Mouse (Mus musculus) layer of hippocampus, adult 2 months (tissue): ENCODE data around the gene Gm3448. TPM values are rescaled to one million over a fixed set of nuclear protein-coding genes. Genes with fewer than 3 reads are reported as not detected.
"Not testable (repeated sequence)": the region's sequence is repeated elsewhere in the genome, so short reads cannot be mapped to it uniquely, and the experiment has no call there.

Experiments
- DNase-seq, 2 experiments: peaks; one replicate each; pipeline ENCODE4 v3.0.0; 2022; ENCODE audit warnings: low spot score in 2 of 2
- H3K27ac ChIP-seq: fragments of 200-600 bp; 2 replicates; pipeline ENCODE4 v1.8.1; 2022
- H3K4me3 ChIP-seq: fragments of 200-600 bp; 2 replicates; pipeline ENCODE4 v1.8.1; 2022; ENCODE audit warnings: mild to moderate bottlenecking
- CTCF ChIP-seq: fragments of 200-600 bp; conservative IDR thresholded peaks from 2 replicates; pipeline ENCODE4 v1.8.1; 2022; ENCODE audit warnings: antibody characterized with exemption, mild to moderate bottlenecking, moderate library complexity
- total RNA-seq, 2 experiments: library from RNA; stranded (reverse); gene quantifications; 2 replicates each; pipeline ENCODE4 v1.2.3; 2021

Gm3448 gene
- total RNA-seq, 2 experiments from 2014 or later: 7.8 to 11.3 TPM

- H3K27ac ChIP-seq, H3K4me3 ChIP-seq: not testable (repeated sequence)
These were observed 41.3 kb downstream of the Gm3448 start for GRCm38 (mm10) chr17:15000047-15000446.

DNA sequence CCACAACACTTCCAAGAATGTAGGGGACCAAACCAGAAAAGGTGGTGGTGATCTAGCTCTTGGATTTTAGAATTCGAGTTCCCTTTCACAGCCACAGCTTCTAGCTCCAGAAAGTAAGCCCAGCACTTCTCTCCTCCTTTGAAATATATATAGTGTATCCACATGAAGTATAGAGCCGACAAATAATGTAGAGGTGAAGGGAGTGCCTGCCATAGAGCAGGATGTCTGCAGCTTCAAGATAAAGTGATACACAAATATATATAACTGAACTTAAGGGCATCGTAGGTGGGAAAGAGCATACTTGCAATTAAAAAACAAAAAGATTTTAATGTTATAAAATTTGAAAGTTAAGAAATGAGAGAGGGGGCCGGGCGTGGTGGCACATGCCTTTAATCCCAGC is 47.2 kb downstream of the Gm3448 start:
- not testable (repeated sequence) for H3K27ac ChIP-seq, DNase-seq, H3K4me3 ChIP-seq

More at GRCm38 (mm10) chr17:15000047-15000446, 41.3 kb downstream of the Gm3448 start:
- DNase-seq: not testable (repeated sequence)

DNA sequence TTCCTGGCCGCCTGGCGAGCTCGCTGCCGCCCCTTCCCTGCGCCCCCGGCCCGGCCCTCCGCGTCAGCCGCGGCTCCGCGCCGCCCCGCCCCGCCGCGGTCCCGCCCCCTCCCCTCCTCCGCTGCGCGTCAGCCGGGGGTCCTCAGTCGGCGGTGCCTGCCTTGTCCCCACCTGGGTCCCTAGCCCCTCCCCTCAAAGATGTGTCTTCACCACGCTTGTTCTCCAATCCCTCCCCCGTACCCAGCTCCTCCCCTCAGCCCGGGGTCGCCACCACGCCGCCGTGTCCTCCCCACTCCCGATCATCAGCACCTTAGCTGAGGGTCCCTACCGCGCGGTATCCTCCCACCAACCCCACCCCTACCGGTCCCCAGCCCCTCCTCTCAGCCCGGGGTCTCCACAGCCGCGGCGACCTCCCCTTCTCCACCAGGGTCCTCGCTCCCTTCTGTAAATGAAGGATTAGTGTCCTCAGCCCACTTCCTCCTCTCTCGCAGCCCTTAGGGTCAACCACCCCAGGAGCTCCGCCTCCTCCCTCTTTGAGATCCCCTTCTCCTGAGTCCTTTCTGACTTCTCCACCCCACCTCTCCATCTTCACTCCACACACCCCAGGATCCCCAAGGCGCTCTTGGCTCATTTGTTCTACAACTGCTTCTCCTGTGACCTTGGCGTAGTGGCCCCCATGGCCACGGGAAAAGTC is 48.1 kb downstream of the Gm3448 start:
- not testable (repeated sequence) for DNase-seq, H3K4me3 ChIP-seq, H3K27ac ChIP-seq

DNA sequence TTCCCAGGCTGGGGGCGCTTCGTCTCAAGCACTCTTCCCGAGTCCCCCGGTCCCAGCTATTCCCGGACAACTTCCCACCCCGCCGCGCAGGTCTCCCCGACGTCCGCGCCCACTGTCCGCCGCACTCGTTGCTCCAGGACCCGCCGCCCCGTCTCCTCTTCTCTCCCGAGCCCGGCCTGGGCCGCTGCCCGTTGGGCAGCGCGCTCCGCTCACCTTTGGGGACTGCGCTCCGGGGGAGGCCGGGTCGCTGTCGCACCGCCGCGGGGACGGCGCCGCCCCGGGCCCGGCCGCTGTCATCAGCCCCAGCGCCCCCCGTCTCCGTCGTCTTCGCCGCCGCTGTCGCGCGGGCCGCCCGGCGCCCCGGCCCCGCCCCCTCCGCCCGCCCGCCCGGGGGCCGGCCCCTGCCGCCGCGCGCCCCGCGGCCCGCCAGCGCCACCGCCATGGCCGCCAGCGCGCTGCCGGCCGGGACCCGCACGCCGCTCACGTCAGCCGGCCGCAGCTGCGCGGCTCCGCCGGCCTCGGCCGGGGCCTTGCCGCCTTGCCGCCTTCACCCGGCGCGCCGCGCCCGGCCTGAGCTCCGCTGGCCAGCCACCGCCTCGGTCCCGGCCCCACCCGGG is 48.7 kb downstream of the Gm3448 start:
- not testable (repeated sequence) for DNase-seq, H3K4me3 ChIP-seq, H3K27ac ChIP-seq

GRCm38 (mm10) chr17:14990116-14990702 is 51.1 kb downstream of the Gm3448 start:
- not testable (repeated sequence) for H3K4me3 ChIP-seq, H3K27ac ChIP-seq
- peak in 1 of 2 experiments; percentile 0 for DNase-seq

DNA sequence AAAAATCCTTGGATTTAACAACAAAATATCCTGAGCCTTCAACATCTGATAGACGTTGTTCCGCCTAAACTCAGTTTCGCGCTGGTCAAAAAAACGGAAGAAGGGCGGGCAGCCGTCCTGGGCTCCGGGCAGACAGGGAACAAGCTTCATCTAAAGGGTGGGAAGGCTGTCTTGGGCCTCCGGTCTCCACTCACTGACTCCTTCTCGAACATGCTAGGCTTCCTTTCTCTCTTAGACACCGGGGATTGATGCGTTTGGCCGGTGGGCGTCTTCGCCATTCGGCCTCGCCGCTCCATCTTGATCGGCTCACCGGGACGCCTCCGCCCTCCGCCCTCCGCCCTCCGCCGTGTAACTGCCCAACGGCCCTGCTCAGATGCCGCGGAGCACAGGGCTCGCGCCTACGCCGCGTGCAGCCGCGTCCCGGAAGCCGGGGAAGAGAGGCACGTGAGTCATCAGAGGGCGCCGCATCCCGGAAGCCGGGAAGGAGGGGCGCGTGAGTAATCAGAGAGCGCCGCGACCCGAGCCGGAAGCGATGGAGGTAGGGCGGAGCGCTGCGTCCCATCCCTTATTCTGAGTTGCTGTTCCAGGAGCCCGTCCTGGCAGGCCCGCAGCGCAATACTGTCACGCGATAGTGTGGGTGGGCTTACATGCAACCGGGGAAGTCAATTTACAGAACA is 62.8 kb downstream of the Gm3448 start, which contains the start of the genes 9030025P20Rik and Gm3417:
Gene 9030025P20Rik, plus strand, starts transcription at position 107 of the 677 bp plus-strand sequence.
Gene Gm3417, minus strand, starts transcription at position 429 of the 677 bp plus-strand sequence.
- H3K27ac ChIP-seq, DNase-seq: not testable (repeated sequence)
- H3K4me3 ChIP-seq: peak within 1 kb of the TSS; percentile 33; the same call in 1 of the 2 replicates

DNA sequence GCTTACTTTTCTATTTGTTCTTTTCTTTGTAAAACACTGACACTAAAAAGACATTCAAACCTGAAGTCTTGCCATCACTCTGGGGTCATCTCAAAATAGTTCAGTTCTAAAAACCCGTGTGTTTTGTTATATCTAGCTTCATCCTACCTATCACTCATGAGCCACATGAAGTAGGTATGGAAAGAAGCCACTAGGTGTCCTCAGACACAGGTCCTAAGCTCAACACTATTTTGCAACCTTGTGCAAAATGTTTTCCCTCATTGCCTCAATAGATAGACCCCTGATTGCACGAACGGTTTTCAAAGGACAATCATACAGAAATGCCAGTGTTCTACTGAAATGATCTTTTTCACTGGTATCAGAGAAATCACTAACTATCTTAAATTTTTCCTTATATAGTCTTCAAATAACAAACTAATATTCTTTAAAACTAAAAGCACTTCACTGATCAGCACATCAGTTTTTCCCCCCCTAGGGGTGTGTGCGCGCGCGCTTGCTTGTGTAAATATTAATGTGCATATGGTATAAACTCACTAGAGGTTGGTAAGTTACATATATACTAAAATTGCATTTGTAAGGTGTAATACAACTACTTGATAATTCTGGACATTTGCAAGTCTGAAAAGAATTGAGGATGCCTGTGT is 63.5 kb downstream of the Gm3448 start:
- DNase-seq, H3K27ac ChIP-seq: not testable (repeated sequence)
- H3K4me3 ChIP-seq: peak overlapping the region; percentile 33; the same call in 1 of the 2 replicates

DNA sequence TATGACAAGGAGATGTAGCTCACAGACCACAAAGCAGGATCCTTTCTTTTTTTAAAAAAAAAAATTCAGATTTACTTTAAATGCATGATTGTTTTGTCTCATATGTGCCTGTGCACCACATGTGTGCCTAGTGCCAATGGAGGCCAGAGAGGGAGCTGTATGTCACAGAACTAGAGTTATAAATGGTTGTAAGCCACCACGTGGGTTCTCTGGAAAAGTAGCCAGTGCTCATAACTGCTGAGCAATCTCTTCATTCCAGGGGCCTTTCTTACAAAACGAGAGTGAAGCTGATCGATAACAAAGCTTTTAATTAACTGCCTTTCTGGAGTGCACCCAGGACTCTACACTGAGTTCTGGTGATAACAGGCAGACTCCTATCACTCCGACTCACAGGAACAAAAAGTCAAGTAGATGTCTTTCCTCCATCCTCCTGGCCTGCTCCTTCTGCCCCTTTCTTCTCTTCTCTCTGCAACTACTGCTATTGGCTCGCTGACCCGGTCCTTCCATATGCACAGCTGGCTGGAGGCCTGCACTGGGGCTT is 72.9 kb downstream of the Gm3448 start:
- H3K4me3 ChIP-seq, DNase-seq, H3K27ac ChIP-seq: not testable (repeated sequence)

GRCm38 (mm10) chr17:14961557-14962154 is 79.7 kb downstream of the Gm3448 start:
- not testable (repeated sequence) for H3K27ac ChIP-seq, H3K4me3 ChIP-seq, DNase-seq

- DNase-seq: not testable (repeated sequence)
- H3K27ac ChIP-seq: peak within 1 kb of the TSS; percentile 67; the same call in 1 of the 2 replicates
- peak within 1 kb of the TSS; percentile 77 for H3K4me3 ChIP-seq
These were observed 80.3 kb downstream of the Gm3448 start, which contains the start of gene Phf10 for GRCm38 (mm10) chr17:14960951-14961556. Gene Phf10, minus strand, starts transcription at chr17:14961273.

GRCm38 (mm10) chr17:14960520-14960919 is 80.8 kb downstream of the Gm3448 start:
- no peak for DNase-seq
- no peak for TF ChIP-seq CTCF
- Histone ChIP-seq H3K4me3 (peak overlapping the region; percentile 77), H3K27ac (peak overlapping the region; percentile 15; the same call in 1 of the 2 replicates)

GRCm38 (mm10) chr17:14959979-14960378 is 81.4 kb downstream of the Gm3448 start:
- no peak for DNase-seq
- Histone ChIP-seq H3K4me3 (peak overlapping the region; percentile 77), H3K27ac (no peak overlapping the region)
- no peak for TF ChIP-seq CTCF
